Mouse (Mus musculus): ENCODE data around the gene Coro1a. TPM values are rescaled to one million over a fixed set of nuclear protein-coding genes. Genes with fewer than 3 reads are reported as not detected.
A peak's percentile ranks its signal among the peaks of the same experiment; 100 is the strongest.
"Not testable (repeated sequence)": the region's sequence is repeated elsewhere in the genome, so short reads cannot be mapped to it uniquely, and the experiment has no call there.

Gene Coro1a
- polyA plus RNA-seq, 1 experiment: 1,578 TPM

GRCm38 (mm10) chr7:126692426-126692825 lies 15.2 kb downstream of the Coro1a start:
- TF ChIP-seq GATA1 (IDR thresholded peaks at IDR 0.05; ENCODE audit: borderline replicate concordance, low read length): no peak
- no peak for TF ChIP-seq FLI1 (IDR thresholded peaks at IDR 0.05; ENCODE audit: low read length)
- Histone ChIP-seq H3K4me1 (peaks cover 62% of the 10 kb centered on the region), H3K36me3 (replicated peaks; ENCODE audit: low read length) (peaks cover 59% of the 10 kb centered on the region), H3K9me3 (no peaks in the 10 kb centered on the region), H3K4me3 (replicated peaks) (peak overlapping the region; percentile 17), H3K27me3 (replicated peaks) (no peaks in the 10 kb centered on the region)

- Histone ChIP-seq H3K36me3 (replicated peaks; ENCODE audit: low read length) (peaks cover 59% of the 10 kb centered on the region), H3K4me1 (peaks cover 62% of the 10 kb centered on the region), H3K9me3 (no peaks in the 10 kb centered on the region), H3K27me3 (replicated peaks) (no peaks in the 10 kb centered on the region), H3K4me3 (replicated peaks) (no peak overlapping the region)
- TF ChIP-seq GATA1 (IDR thresholded peaks at IDR 0.05; ENCODE audit: borderline replicate concordance, low read length) (no peak), FLI1 (IDR thresholded peaks at IDR 0.05; ENCODE audit: low read length) (no peak)
These were observed 15.9 kb downstream of the Coro1a start for GRCm38 (mm10) chr7:126691676-126692075.

GRCm38 (mm10) chr7:126690737-126691136 lies 16.9 kb downstream of the Coro1a start:
- no peaks in the 10 kb centered on the region for H3K9me3 ChIP-seq
- no peaks in the 10 kb centered on the region for H3K27me3 ChIP-seq (replicated peaks)
- no peak overlapping the region for H3K4me3 ChIP-seq (replicated peaks)
- peaks cover 66% of the 10 kb centered on the region for H3K4me1 ChIP-seq
- H3K36me3 ChIP-seq (replicated peaks; ENCODE audit: low read length): peaks cover 59% of the 10 kb centered on the region
- TF ChIP-seq FLI1 (IDR thresholded peaks at IDR 0.05; ENCODE audit: low read length): no peak
- no peak for TF ChIP-seq GATA1 (IDR thresholded peaks at IDR 0.05; ENCODE audit: borderline replicate concordance, low read length)

- peaks cover 64% of the 10 kb centered on the region for H3K4me1 ChIP-seq
- peaks cover 66% of the 10 kb centered on the region for H3K36me3 ChIP-seq (replicated peaks; ENCODE audit: low read length)
These were observed 18.6 kb downstream of the Coro1a start for GRCm38 (mm10) chr7:126689021-126689420.

DNA sequence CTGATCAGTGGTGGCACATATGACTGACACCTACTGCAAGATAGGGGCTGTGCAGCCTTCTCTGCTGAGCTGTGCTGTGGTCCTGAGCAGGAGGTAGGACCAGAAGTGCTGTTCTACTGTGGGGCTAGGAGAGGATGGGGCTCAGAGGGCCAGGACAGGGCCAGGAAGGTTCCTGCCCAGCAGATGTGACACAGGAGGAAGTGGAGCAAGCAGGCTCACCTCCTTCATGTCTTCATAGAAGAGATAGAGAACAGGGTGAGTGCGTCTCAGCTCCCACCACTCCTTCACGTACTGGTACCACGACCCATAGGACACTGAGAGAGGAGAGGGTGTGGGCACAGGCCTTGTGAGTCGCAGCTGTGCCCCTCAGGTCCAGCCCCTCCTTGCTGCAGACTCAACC lies 19.4 kb downstream of the Coro1a start:
- H3K36me3 ChIP-seq (replicated peaks; ENCODE audit: low read length): peaks cover 74% of the 10 kb centered on the region

More at GRCm38 (mm10) chr7:126689021-126689420, 18.6 kb downstream of the Coro1a start:
- TF ChIP-seq GATA1 (IDR thresholded peaks at IDR 0.05; ENCODE audit: borderline replicate concordance, low read length) (no peak), FLI1 (IDR thresholded peaks at IDR 0.05; ENCODE audit: low read length) (no peak)
- Histone ChIP-seq H3K4me3 (replicated peaks) (no peak overlapping the region), H3K27me3 (replicated peaks) (no peaks in the 10 kb centered on the region), H3K9me3 (no peaks in the 10 kb centered on the region)

DNA sequence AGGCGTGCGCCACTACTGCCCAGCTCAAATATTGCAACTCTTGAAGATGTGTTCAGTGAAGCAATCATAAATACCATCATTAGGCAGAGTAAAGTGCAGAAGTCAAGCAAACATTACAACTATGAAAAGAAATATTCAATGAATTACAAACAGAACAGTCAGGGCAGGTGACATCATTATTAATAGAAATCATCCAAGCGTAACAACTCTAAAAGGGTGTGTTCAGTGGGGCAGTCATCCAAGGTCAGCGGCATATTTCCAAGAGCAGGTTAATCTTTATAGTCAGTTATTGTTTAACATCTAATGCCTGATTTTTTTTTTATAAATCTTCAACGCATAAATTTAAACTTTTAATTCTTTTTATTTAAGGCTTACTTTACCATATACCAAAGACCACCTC lies 26.4 kb downstream of the Coro1a start:
- no peak overlapping the region for H3K4me3 ChIP-seq (replicated peaks)
- peaks cover 68% of the 10 kb centered on the region for H3K36me3 ChIP-seq (replicated peaks; ENCODE audit: low read length)
- no peak for TF ChIP-seq GATA1 (IDR thresholded peaks at IDR 0.05; ENCODE audit: borderline replicate concordance, low read length)
- TF ChIP-seq FLI1 (IDR thresholded peaks at IDR 0.05; ENCODE audit: low read length): no peak

More for the DNA sequence above, 19.4 kb downstream of the Coro1a start:
- H3K9me3 ChIP-seq; H3K4me3 ChIP-seq (replicated peaks); H3K27me3 ChIP-seq (replicated peaks): not testable (repeated sequence)
- peaks cover 60% of the 10 kb centered on the region for H3K4me1 ChIP-seq

DNA sequence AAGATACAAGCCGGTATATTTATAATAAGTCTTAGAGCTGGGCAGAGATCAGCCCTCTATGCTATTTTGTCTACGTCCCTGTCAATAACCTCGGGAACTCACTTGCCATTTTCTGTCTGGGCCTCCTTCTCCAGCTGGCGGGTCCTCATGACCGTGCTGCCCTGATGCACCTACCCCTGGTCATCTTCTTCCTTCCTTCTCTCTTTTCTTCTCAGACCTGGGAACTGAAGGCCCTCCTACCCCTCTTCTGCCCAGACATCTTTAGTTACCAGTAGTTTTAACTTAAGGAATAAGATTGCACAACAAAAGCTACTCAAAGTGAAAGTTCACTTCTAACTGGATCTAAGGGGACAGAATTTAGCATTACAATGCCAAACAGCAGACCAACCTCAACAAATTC lies 27.9 kb downstream of the Coro1a start:
- peaks cover 31% of the 10 kb centered on the region for H3K4me1 ChIP-seq
- H3K9me3 ChIP-seq: no peaks in the 10 kb centered on the region
- H3K4me3 ChIP-seq (replicated peaks): no peak overlapping the region
- TF ChIP-seq GATA1 (IDR thresholded peaks at IDR 0.05; ENCODE audit: borderline replicate concordance, low read length): no peak
- no peak for TF ChIP-seq FLI1 (IDR thresholded peaks at IDR 0.05; ENCODE audit: low read length)
- H3K27me3 ChIP-seq (replicated peaks): no peaks in the 10 kb centered on the region
- H3K36me3 ChIP-seq (replicated peaks; ENCODE audit: low read length): peaks cover 79% of the 10 kb centered on the region

More for the DNA sequence above, 26.4 kb downstream of the Coro1a start:
- Histone ChIP-seq H3K9me3 (no peaks in the 10 kb centered on the region), H3K4me1 (peaks cover 30% of the 10 kb centered on the region), H3K27me3 (replicated peaks) (no peaks in the 10 kb centered on the region)

DNA sequence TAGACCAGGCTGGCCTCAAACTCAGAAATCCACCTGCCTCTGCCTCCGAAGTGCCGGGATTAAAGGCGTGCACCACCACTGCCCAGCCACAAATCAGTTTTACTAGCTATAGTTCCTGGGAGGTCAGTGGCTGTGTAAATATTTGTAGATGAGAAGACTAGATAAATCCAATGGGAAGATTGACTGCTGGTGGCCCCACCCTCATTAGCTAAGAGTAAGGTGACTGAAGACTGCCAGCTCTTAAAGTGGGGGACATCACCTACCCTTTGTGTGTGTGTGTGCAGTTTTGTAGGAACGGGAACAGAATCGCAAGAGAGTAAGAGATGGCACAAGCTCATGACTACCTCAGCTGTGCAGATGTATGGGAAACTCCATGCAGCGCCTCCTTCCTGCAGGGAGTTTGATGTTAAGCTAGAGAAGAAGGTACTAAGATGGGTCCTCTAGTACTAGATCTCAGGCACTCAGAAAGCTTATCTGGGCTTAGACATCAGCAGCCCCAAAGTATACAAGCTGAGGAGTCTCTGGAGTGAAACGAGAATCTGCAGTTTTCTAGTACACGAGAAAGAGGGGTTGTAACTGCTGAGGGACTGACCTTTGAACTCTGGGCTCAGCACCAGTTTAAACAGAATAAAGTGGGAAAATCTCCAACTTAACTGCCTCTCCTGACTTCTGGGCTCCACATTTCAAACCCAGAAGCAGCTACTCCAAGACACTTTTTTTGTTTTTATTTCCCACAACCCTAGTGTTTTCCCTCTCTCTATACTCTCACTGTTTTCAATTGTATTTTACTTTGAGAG lies 28.8 kb downstream of the Coro1a start:
- H3K36me3 ChIP-seq (replicated peaks; ENCODE audit: low read length): peaks cover 78% of the 10 kb centered on the region
- H3K4me3 ChIP-seq (replicated peaks): no peak overlapping the region
- TF ChIP-seq FLI1 (IDR thresholded peaks at IDR 0.05; ENCODE audit: low read length) (no peak), GATA1 (IDR thresholded peaks at IDR 0.05; ENCODE audit: borderline replicate concordance, low read length) (no peak)
- H3K27me3 ChIP-seq (replicated peaks): no peaks in the 10 kb centered on the region
- peaks cover 27% of the 10 kb centered on the region for H3K4me1 ChIP-seq
- H3K9me3 ChIP-seq: no peaks in the 10 kb centered on the region

GRCm38 (mm10) chr7:126676631-126677220 lies 30.9 kb downstream of the Coro1a start:
- Histone ChIP-seq H3K27me3 (replicated peaks) (no peaks in the 10 kb centered on the region), H3K9me3 (no peaks in the 10 kb centered on the region), H3K36me3 (replicated peaks; ENCODE audit: low read length) (peaks cover 80% of the 10 kb centered on the region), H3K4me3 (replicated peaks) (no peak overlapping the region), H3K4me1 (peaks cover 23% of the 10 kb centered on the region)
- TF ChIP-seq GATA1 (IDR thresholded peaks at IDR 0.05; ENCODE audit: borderline replicate concordance, low read length) (no peak), FLI1 (IDR thresholded peaks at IDR 0.05; ENCODE audit: low read length) (no peak)

DNA sequence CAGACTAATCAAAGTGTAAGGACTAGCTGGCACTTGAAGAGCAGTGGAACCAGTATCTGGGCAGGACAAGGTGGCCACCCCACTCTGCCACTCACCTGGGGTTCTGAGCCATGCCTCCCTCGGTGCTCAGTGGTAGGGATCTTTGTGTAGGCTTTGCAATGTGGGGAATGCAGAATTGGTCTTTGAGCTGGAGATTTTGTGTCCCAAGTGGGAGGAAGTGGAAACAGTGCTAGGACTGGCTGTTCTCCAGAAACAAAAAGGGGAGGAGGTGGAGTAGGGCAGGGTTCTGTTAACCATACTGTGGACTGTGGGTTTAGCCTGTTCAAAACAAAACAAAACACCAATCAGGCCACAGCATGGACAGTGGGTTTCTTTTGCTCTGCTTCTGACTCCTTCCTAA lies 31.4 kb downstream of the Coro1a start, which contains the start of gene Sult1a1:
Sult1a1 (minus strand) TSS at position 226 of the 400 bp plus-strand sequence.
- Histone ChIP-seq H3K9me3 (no peaks in the 10 kb centered on the region), H3K36me3 (replicated peaks; ENCODE audit: low read length) (peaks cover 85% of the 10 kb centered on the region), H3K27me3 (replicated peaks) (no peaks in the 10 kb centered on the region), H3K4me3 (replicated peaks) (no peak within 1 kb of the TSS), H3K4me1 (peaks cover 28% of the 10 kb centered on the region)
- TF ChIP-seq GATA1 (IDR thresholded peaks at IDR 0.05; ENCODE audit: borderline replicate concordance, low read length) (no peak), FLI1 (IDR thresholded peaks at IDR 0.05; ENCODE audit: low read length) (no peak)
